Mouse (Mus musculus): ENCODE data around the gene Zfp651.

Gene Zfp651

GRCm38 (mm10) chr9:121762248-121762647 lies 3.1 kb downstream of the Zfp651 start:
- intact Hi-C loops (cut with DNase I), result no loop called here

DNA sequence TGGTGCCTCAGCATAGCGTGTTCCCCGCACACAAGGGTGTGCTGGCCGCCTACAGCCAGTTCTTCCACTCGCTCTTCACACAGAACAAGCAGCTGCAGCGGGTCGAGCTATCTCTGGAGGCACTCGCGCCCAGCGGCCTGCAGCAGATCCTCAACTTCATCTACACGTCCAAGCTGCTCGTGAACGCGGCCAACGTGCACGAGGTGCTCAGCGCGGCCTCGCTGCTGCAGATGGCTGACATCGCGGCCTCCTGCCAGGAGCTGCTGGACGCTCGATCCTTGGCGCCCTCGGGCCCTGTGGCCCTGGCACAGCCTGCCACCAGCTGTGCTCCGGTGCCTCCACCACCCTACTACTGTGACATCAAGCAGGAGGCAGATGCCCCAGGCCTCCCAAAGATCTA lies 3.6 kb downstream of the Zfp651 start:
- intact Hi-C loops (cut with DNase I), result no loop called here

GRCm38 (mm10) chr9:121763716-121764115 lies 4.6 kb downstream of the Zfp651 start:
- intact Hi-C loops (cut with DNase I), result no loop called here

- intact Hi-C loops (cut with DNase I), result no loop called here
Measured at GRCm38 (mm10) chr9:121765166-121765855, 6.2 kb downstream of the Zfp651 start.

GRCm38 (mm10) chr9:121772412-121772811 lies 13.3 kb downstream of the Zfp651 start:
- intact Hi-C loops (cut with DNase I), result no loop called here

DNA sequence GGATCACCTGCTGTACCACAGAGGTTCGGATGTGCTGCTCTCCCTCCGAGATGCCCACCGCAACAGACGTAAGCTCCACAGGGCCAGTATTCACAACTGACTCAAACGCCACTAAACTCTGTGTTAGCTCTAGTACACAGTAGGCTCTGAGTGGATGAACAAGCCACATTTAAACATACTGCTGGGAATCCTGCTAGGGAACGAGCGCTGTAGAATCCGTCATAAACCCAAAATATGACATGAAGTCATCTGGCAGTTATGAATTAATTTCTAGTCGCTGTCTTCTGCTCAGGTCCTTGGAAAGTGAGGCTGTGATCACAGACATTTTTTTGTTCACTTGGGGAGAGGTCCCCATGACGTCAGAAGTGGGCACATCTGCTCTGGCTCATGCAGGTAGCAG lies 16.8 kb downstream of the Zfp651 start:
- intact Hi-C loops (cut with DNase I), result no loop called here

- intact Hi-C loops (cut with DNase I), result no loop called here
Measured at GRCm38 (mm10) chr9:121776511-121776910, 17.4 kb downstream of the Zfp651 start.

DNA sequence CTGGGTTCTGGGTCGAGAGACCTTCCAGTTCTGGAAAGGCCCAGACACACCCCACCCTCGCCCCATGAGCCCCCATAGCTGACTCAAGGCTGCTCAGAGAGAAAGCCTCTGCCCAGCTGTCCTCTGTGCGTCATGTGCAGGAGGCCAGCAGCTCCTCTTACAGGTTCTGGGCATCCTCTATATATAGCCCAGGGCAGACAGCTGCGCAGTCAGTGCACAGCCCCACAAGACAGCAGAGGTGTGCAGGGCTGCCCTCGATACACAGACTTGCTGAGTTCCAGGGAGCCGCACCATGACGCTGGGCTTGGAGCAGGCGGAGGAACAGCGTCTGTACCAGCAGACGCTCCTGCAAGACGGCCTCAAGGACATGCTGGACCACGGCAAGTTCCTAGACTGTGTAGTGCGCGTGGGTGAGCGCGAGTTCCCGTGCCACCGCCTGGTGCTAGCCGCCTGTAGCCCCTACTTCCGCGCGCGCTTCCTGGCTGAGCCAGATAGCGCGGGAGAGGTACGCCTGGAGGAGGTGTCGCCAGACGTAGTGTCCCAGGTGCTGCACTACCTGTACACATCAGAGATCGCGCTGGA lies 18.4 kb downstream of the Zfp651 start, which contains the start of gene Klhl40:
TSS of gene Klhl40 (plus strand) at position 124 of the 582 bp plus-strand sequence.
- intact Hi-C loops (cut with DNase I), result no loop called here

- intact Hi-C loops (cut with DNase I), result no loop called here
Measured at GRCm38 (mm10) chr9:121778066-121778624, 19.0 kb downstream of the Zfp651 start.

- intact Hi-C loops (cut with DNase I), result no loop called here
Measured at GRCm38 (mm10) chr9:121784801-121785200, 25.7 kb downstream of the Zfp651 start.

- intact Hi-C loops (cut with DNase I), result no loop called here
Measured at GRCm38 (mm10) chr9:121785261-121785660, 26.1 kb downstream of the Zfp651 start.

DNA sequence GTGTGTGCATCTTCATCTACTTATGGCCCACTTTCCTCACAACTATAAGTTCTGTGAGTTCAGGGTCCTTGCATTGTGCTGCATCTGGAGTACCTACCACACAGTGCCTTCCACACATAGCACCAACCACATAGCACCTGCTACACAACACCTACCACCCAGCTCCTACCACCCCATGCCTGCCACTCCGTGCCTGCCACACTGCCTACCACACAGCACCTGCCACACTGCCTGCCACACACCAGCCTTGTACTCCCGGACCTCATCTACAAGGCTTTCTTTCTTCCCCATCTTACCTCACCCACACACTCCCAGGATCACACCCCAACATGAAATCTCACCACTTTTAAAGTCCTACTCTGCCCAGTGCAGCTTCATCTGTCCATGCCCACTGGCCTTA lies 27.2 kb downstream of the Zfp651 start:
- intact Hi-C loops (cut with DNase I), result no loop called here

DNA sequence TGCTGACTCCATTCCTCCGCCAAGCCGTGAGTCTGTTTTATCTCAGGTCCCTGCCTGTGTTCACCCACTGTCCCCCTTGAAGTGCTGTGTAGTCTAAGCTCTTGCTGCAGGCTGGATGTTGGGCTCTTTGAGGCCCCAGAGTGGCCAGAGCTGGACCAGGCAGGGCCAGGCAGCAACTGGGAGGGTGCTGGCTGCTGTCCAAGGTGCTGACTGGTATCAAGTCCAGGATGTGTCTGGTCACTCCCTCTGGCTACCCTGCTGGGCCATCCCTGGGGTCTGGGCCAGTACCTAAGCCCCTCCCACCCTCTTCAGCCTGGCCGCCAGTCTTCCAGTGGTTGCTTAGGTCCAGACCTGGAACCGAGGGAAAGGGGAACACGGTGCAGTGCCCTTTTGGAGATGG lies 32.1 kb downstream of the Zfp651 start:
- intact Hi-C loops (cut with DNase I), result no loop called here

- intact Hi-C loops (cut with DNase I), result no loop called here
Measured at GRCm38 (mm10) chr9:121791757-121792521, 32.8 kb downstream of the Zfp651 start, which contains the start of gene Hhatl. Gene Hhatl (minus strand): TSS chr9:121792507.

DNA sequence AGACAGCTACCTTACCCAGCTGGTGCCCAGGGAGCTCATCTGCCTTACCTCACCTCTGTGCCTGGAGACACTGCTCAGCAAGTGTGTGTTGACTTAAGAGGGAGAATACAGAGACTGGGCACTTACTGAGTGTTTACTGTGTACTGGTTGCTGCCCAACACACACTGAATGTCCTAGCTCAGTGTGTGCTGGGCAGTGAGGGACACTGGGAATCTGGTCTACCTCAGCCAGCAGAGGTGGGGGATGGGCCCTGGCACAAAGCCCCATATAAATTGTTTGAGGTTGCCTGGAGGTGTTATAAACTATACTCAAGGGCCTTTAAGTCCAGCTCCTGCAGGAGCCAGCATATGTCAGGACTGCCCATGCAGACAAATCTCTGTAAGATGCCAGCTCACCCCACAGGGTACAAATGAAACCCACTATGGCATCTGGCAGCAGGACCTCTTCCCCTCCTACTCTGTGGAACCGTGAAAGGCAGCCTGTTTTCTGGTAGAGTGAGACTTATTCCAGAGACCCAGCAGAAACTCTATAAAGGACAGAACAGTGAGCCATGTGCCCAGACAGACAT lies 35.9 kb downstream of the Zfp651 start:
- intact Hi-C loops (cut with DNase I), result no loop called here

DNA sequence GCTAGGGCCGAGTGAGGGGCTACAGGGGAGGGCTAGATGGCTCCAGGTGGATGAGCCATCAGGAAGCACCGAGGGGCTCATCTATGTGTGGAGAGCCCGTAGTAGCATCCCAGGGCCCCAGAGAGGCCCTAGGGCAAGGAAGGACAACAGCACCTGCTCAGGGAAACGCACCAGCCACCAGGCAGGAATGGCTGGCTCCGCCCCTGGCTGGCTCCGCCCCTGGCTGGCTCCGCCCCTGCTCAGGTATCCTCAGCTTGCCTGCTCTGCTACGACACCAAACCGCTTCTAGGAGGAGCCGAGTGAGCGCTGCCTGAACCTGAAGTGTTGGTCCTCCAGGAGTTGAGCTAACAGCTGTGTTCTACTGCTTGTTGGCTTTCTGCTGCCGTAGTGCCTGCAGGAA lies 38.6 kb downstream of the Zfp651 start:
- intact Hi-C loops (cut with DNase I), result no loop called here

- intact Hi-C loops (cut with DNase I), result no loop called here
Measured at GRCm38 (mm10) chr9:121798887-121799520, 39.9 kb downstream of the Zfp651 start.

- intact Hi-C loops (cut with DNase I), result no loop called here
Measured at GRCm38 (mm10) chr9:121802747-121803146, 43.6 kb downstream of the Zfp651 start.

DNA sequence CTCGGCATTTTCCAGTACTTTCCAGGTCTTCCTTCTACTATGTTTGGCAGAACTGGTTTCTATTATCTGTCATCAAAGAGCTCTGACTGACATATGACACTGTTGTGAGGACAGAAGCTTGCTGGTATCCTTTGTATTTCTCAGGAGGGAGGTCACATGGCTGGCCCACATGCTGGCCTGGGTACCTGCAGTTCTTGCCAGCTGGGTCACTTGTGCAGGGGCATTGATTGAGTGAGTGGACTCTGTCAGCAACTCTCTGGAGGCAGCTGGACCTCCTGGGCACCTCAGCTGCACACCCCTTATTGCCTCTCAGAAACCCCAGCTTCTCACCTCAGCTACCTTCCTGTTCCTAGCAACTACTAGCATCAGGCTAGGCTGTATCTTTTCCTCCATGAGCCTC lies 48.4 kb downstream of the Zfp651 start:
- intact Hi-C loops (cut with DNase I), result no loop called here

- intact Hi-C loops (cut with DNase I), result no loop called here
Measured at GRCm38 (mm10) chr9:121807947-121808346, 48.8 kb downstream of the Zfp651 start.

- intact Hi-C loops (cut with DNase I), result no loop called here
Measured at GRCm38 (mm10) chr9:121808511-121808910, 49.4 kb downstream of the Zfp651 start.

All from adrenal gland (tissue).